Mouse (Mus musculus): ENCODE measurements at regions not wholly inside any gene's neighbourhood (a gene's known extent, or its start where the extent isn't known, plus 50 kb on each side); places are given as distances from the start of the nearest gene placed in this dataset.

DNA sequence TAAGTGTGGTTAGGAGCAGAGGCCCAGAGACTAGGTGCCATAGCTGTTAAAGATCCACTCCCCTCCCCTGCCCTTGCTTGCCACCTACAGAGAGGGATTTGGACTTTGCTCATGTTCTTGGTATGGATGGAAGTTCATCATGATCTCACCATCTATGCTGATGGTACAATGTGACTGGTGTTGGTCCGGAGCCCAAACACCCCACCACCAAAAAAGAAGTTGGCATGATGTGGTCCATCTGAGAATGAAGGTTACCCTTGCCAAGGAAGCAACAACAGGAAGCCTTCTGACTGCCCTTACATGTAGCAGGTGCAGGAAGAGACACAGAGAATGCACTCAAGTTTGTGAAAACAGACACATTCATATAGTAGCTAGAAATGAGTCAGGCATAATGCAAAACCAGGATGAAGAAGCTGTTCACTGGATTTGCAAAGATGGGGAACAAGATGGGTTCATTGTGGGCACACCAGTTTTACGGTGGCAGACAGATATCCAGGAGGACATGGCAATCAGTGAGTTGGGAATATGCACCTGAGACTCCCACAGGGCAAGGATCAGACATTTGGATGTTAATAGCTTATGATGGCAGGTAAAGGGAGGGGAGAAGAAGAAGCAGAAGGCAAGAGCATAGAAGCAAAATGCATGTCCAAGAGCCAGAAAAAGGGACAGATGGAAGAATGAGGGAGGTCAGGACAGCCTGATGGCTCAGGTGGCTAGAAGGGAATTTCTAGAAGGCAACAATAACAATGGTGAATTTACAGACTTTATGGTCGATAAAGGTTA lies 420.8 kb downstream of the Prdm2 start:
- no peaks in the 10 kb centered on the region for H3K27me3 ChIP-seq (ENCODE audit: control insufficient read depth, insufficient read depth, low read length)
- H3K4me1 ChIP-seq (ENCODE audit: control insufficient read depth, insufficient read depth, low read length) = no peaks in the 10 kb centered on the region
- H3K9ac ChIP-seq (ENCODE audit: low read length) = no peak overlapping the region
- 69% methylated on average over 3 of the region's 3 CpGs for WGBS
- ATAC-seq (replicated peaks; ENCODE audit: extremely low read depth, insufficient read depth, low FRiP score) = no peak
- no peak overlapping the region for H3K27ac ChIP-seq (ENCODE audit: low read length)
- H3K36me3 ChIP-seq (ENCODE audit: control insufficient read depth, insufficient read depth) = no peaks in the 10 kb centered on the region
- H3K4me3 ChIP-seq (ENCODE audit: low read length) = no peak overlapping the region
- no peak overlapping the region for H3K4me2 ChIP-seq (ENCODE audit: low read depth, low read length)
- no peaks in the 10 kb centered on the region for H3K9me3 ChIP-seq (replicated peaks; ENCODE audit: control insufficient read depth, low read length)

DNA sequence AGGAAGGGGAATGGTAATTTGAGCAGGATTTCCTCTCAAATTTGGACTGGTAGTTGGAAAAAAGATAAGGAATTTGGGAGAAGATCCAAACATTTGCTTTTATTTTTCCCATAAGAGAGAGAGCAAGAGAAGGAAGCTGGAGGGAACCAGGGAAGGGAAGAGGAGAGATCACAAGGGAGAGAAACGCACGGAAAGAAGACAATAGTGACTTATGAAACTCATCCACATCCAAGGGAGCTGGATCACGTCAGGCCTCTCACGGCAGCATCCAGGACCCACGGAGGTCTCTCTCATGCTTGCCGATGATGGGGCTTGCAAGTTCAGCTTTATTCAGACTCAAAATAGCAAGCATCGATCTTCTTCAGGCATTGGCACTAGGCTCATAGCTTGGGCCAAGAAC lies 423.7 kb downstream of the Prdm2 start:
- Histone ChIP-seq H3K9me3 (replicated peaks; ENCODE audit: control insufficient read depth, low read length) (no peaks in the 10 kb centered on the region), H3K4me1 (ENCODE audit: control insufficient read depth, insufficient read depth, low read length) (no peaks in the 10 kb centered on the region), H3K9ac (ENCODE audit: low read length) (no peak overlapping the region), H3K36me3 (ENCODE audit: control insufficient read depth, insufficient read depth) (no peaks in the 10 kb centered on the region), H3K27ac (ENCODE audit: low read length) (no peak overlapping the region), H3K4me3 (ENCODE audit: low read length) (no peak overlapping the region), H3K27me3 (ENCODE audit: control insufficient read depth, insufficient read depth, low read length) (no peaks in the 10 kb centered on the region), H3K4me2 (ENCODE audit: low read depth, low read length) (no peak overlapping the region)
- no peak for ATAC-seq (replicated peaks; ENCODE audit: extremely low read depth, insufficient read depth, low FRiP score)
- 77% methylated on average over 7 of the region's 7 CpGs for WGBS

DNA sequence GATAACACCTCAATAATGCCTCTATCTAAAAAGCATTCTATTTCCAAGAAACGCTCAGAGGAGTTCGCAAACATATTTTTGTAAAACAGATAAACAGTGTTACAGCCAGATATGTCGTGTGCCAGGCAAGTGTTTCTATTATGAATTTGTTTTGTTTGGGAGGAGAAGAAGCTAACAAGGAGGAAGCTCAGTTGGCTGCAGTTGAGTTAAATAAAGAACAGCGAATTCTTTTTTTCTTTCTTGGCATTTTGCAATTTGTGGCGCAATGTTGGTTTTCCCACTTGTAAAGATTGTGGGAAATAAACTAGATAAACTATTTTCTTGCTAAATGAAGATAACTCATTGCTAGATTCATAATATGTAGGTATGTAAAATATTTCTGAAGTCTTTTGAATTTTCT lies 427.4 kb downstream of the Prdm2 start:
- Histone ChIP-seq H3K9me3 (replicated peaks; ENCODE audit: control insufficient read depth, low read length) (no peaks in the 10 kb centered on the region), H3K4me3 (ENCODE audit: low read length) (no peak overlapping the region), H3K27ac (ENCODE audit: low read length) (no peak overlapping the region), H3K4me2 (ENCODE audit: low read depth, low read length) (no peak overlapping the region), H3K27me3 (ENCODE audit: control insufficient read depth, insufficient read depth, low read length) (no peaks in the 10 kb centered on the region), H3K4me1 (ENCODE audit: control insufficient read depth, insufficient read depth, low read length) (no peaks in the 10 kb centered on the region), H3K9ac (ENCODE audit: low read length) (no peak overlapping the region), H3K36me3 (ENCODE audit: control insufficient read depth, insufficient read depth) (no peaks in the 10 kb centered on the region)
- 70% methylated on average over 5 of the region's 5 CpGs for WGBS
- no peak for ATAC-seq (replicated peaks; ENCODE audit: extremely low read depth, insufficient read depth, low FRiP score)

DNA sequence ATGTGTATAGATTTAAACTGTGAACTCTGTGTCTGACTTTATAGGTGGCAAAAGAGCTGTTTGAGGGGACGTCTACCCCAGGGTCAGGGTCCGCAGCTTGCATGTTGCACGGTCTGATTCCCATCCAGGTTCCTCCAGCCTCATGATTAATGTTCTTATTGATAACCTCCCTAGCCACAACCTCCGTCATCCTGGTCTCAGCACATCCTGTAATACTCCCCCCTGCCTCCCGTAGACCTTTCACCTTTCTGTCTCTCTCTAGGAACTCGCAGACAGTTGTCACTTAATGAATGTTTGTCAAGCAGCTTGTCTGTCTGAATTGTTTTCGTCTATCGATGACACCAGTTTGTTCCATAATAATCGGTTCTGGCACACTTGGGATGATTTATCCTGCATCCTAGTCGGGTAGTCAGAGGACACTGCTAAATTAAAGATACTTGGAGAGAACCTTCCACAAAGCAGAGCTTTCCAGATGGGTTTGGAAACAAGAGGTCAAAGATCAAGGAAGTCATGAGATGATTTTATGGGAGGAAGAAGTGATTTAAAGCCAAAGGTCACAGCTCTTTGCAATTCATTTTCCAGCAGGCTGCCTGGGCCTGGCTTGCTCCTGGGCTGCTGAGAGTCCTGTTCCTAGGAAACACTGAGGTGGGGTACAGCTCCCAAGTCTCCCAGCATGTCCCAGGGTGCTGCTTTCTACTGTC lies 435.9 kb downstream of the Prdm2 start:
- 60% methylated on average over 10 of the region's 10 CpGs for WGBS

DNA sequence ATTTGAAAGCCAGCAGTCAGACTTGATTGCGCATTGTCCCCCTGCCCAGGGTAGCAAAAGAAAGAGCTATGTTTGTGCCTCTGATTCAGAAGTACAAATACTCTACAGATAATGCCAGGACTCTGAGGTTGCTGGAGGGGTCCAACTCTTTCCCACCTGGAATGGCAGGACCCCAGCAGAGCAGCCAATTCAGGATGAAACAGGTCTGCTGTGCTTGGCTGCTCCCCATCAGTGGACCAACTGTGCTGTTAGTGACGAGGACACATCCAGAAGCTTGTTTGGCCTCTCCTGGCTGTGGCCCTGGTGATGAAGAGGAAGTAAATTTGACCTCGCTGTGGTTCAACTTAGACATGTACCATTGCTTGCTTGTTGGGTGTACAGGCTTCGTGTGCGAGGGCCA lies 437.8 kb downstream of the Prdm2 start:
- peaks cover 2% of the 10 kb centered on the region; the same call in 1 of the 2 replicates for H3K27me3 ChIP-seq (ENCODE audit: control insufficient read depth, insufficient read depth, low read length)
- 87% methylated on average over 5 of the region's 5 CpGs for WGBS
- H3K36me3 ChIP-seq (ENCODE audit: control insufficient read depth, insufficient read depth) = no peaks in the 10 kb centered on the region
- no peak overlapping the region for H3K4me3 ChIP-seq (ENCODE audit: low read length)
- no peaks in the 10 kb centered on the region for H3K9me3 ChIP-seq (replicated peaks; ENCODE audit: control insufficient read depth, low read length)
- no peak overlapping the region for H3K27ac ChIP-seq (ENCODE audit: low read length)
- no peak overlapping the region for H3K4me2 ChIP-seq (ENCODE audit: low read depth, low read length)
- peaks cover 3% of the 10 kb centered on the region for H3K4me1 ChIP-seq (ENCODE audit: control insufficient read depth, insufficient read depth, low read length)
- no peak overlapping the region for H3K9ac ChIP-seq (ENCODE audit: low read length)
- ATAC-seq (replicated peaks; ENCODE audit: extremely low read depth, insufficient read depth, low FRiP score) = no peak

More for the DNA sequence above, 435.9 kb downstream of the Prdm2 start:
- H3K4me3 ChIP-seq (ENCODE audit: low read length) = no peak overlapping the region
- no peak overlapping the region for H3K27ac ChIP-seq (ENCODE audit: low read length)
- no peaks in the 10 kb centered on the region for H3K36me3 ChIP-seq (ENCODE audit: control insufficient read depth, insufficient read depth)
- H3K9ac ChIP-seq (ENCODE audit: low read length) = no peak overlapping the region
- no peaks in the 10 kb centered on the region; the same call in 1 of the 2 replicates for H3K27me3 ChIP-seq (ENCODE audit: control insufficient read depth, insufficient read depth, low read length)
- ATAC-seq (replicated peaks; ENCODE audit: extremely low read depth, insufficient read depth, low FRiP score) = no peak
- no peaks in the 10 kb centered on the region for H3K9me3 ChIP-seq (replicated peaks; ENCODE audit: control insufficient read depth, low read length)
- peaks cover 3% of the 10 kb centered on the region for H3K4me1 ChIP-seq (ENCODE audit: control insufficient read depth, insufficient read depth, low read length)
- no peak overlapping the region for H3K4me2 ChIP-seq (ENCODE audit: low read depth, low read length)

DNA sequence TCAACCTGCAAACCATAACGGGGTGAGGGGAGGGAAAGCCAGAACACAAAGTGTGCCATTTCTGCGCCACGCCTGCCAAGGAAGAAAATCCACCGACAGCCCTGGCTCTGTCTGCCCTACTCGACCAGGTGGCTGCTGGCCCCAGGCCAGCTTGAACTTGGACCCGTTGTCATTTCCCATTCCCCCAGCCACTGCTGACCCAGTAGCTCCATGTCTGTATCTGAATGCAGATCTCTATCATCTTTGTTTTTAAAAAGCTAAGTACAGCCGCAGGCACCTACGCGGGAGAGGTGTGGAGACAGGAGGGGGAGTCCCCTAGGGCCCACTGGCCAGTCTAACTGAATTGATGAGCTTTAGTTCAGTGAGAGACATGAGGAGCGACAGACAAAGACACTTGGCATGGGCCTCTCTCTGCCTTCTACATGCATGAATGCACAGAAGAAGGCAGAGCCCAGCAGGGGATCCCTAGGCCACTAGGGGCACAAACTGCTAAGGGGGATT lies 439.1 kb downstream of the Prdm2 start:
- Histone ChIP-seq H3K9me3 (replicated peaks; ENCODE audit: control insufficient read depth, low read length) (no peaks in the 10 kb centered on the region), H3K4me1 (ENCODE audit: control insufficient read depth, insufficient read depth, low read length) (peaks cover 3% of the 10 kb centered on the region), H3K4me3 (ENCODE audit: low read length) (no peak overlapping the region), H3K27me3 (ENCODE audit: control insufficient read depth, insufficient read depth, low read length) (peaks cover 2% of the 10 kb centered on the region; the same call in 1 of the 2 replicates), H3K4me2 (ENCODE audit: low read depth, low read length) (no peak overlapping the region), H3K27ac (ENCODE audit: low read length) (no peak overlapping the region), H3K36me3 (ENCODE audit: control insufficient read depth, insufficient read depth) (no peaks in the 10 kb centered on the region), H3K9ac (ENCODE audit: low read length) (no peak overlapping the region)
- no peak for ATAC-seq (replicated peaks; ENCODE audit: extremely low read depth, insufficient read depth, low FRiP score)
- 61% methylated on average over 10 of the region's 10 CpGs for WGBS

DNA sequence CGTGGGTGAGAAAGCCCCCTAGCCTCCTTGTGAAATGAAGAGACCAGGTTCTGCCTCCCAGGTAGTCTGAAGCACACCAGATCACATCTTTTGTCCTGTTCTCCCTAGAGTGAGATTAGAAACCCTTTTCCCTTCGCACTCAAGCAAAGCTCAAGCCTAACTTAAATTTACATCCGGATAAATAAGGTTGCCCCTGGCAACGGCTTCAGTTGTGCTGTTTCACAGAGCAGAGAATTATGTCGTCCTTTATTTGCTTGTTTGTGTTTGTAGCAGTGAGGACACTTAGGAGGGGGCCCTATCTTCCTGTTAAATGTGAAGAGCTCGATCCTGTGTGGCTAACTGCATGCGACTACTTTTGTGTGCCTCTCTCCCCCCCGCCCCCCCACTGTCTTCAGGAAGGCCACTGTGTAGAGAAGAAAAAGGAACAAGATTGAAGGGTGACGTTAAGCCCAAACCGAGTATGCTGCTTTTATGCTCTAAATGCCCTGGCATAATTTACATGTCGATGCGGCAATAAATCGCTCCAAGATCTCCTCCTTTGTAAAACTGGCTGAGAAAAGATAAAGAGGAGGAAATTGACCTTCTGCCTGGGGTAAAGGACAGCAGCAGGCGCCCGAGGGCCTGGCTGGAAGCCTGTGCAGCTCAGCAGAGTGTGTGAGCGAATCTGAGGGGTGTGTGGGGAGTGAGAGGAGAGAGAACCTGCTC lies 439.9 kb downstream of the Prdm2 start:
- no peaks in the 10 kb centered on the region for H3K36me3 ChIP-seq (ENCODE audit: control insufficient read depth, insufficient read depth)
- 16% methylated on average over 16 of the region's 16 CpGs for WGBS
- peaks cover 2% of the 10 kb centered on the region; the same call in 1 of the 2 replicates for H3K27me3 ChIP-seq (ENCODE audit: control insufficient read depth, insufficient read depth, low read length)
- no peak overlapping the region for H3K27ac ChIP-seq (ENCODE audit: low read length)
- H3K4me3 ChIP-seq (ENCODE audit: low read length) = no peak overlapping the region
- no peaks in the 10 kb centered on the region for H3K9me3 ChIP-seq (replicated peaks; ENCODE audit: control insufficient read depth, low read length)
- ATAC-seq (replicated peaks; ENCODE audit: extremely low read depth, insufficient read depth, low FRiP score) = no peak
- H3K4me1 ChIP-seq (ENCODE audit: control insufficient read depth, insufficient read depth, low read length) = peaks cover 3% of the 10 kb centered on the region
- no peak overlapping the region for H3K4me2 ChIP-seq (ENCODE audit: low read depth, low read length)
- no peak overlapping the region for H3K9ac ChIP-seq (ENCODE audit: low read length)

DNA sequence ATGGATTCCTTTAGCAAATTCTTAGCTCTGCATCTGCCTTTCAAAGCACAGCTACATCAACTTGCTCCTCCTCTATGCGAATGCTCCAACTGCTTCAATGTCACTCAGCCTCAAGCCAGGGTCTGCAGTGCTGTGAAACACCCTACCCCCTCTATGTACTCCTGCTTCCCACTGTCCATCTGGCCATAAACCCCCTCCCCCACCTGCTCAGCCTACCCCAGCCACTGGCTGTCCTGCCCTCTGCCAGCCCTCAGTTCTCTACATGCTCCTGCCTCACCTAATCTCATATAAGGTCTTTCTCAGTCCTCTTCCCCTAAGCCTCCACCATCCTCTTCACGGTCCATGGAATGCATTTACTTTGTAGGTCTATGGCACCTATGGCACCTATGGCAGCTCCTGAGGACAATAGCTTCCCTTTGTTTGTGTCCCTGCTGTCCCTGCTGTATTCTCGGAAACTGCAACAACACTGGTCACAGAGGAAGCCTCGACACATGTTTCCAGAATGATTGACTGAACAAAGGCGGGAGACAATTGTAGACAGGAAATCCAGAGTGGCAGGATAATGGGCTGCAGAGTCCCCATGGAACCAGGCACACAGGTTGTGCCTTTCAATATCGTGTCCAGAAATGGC lies 441.2 kb downstream of the Prdm2 start:
- no peak overlapping the region for H3K9ac ChIP-seq (ENCODE audit: low read length)
- H3K4me2 ChIP-seq (ENCODE audit: low read depth, low read length) = no peak overlapping the region
- peaks cover 3% of the 10 kb centered on the region for H3K4me1 ChIP-seq (ENCODE audit: control insufficient read depth, insufficient read depth, low read length)
- H3K27ac ChIP-seq (ENCODE audit: low read length) = no peak overlapping the region
- no peak overlapping the region for H3K4me3 ChIP-seq (ENCODE audit: low read length)
- no peaks in the 10 kb centered on the region for H3K36me3 ChIP-seq (ENCODE audit: control insufficient read depth, insufficient read depth)
- 57% methylated on average over 6 of the region's 6 CpGs for WGBS
- peaks cover 2% of the 10 kb centered on the region; the same call in 1 of the 2 replicates for H3K27me3 ChIP-seq (ENCODE audit: control insufficient read depth, insufficient read depth, low read length)
- no peak for ATAC-seq (replicated peaks; ENCODE audit: extremely low read depth, insufficient read depth, low FRiP score)
- H3K9me3 ChIP-seq (replicated peaks; ENCODE audit: control insufficient read depth, low read length) = no peaks in the 10 kb centered on the region
